Mouse (Mus musculus): ENCODE results near the gene Nfia.

GRCm38 (mm10) chr4:97794865-97795264 is 22.3 kb downstream of the Nfia start:
- no peak for TF ChIP-seq HCFC1 (IDR thresholded peaks at IDR 0.05; ENCODE audit: borderline replicate concordance, insufficient read depth, low read length)
- TF ChIP-seq CHD2 (IDR thresholded peaks at IDR 0.05; ENCODE audit: low read depth, low read length) = no peak
- no peak for TF ChIP-seq ZNF384 (IDR thresholded peaks at IDR 0.05; ENCODE audit: low read depth, low read length)

Measured in ES-E14 (cell line).